Mouse (Mus musculus) embryonic stem cell, embryonic (primary cell): ENCODE data around the gene Ryr2.
"Not testable (repeated sequence)": the region's sequence is repeated elsewhere in the genome, so short reads cannot be mapped to it uniquely, and the experiment has no call there.

ENCODE experiments used
- CTCF ChIA-PET, 4 experiments: fragments of 300-600 bp in 2 of 4; fragments of 350-600 bp in 2 of 4; sonication (Branson Sonifier 250); formaldehyde crosslinking; loops; one replicate each; lab custom pipeline; 2022; ENCODE audit warnings: inconsistent platforms in 2 of 4; lab: Charles Lee
- POLR2A ChIA-PET, 4 experiments: fragments of 300-600 bp in 2 of 4; fragments of 350-600 bp in 2 of 4; sonication (Branson Sonifier 250); formaldehyde crosslinking; loops; one replicate each; lab custom pipeline; 2022; ENCODE audit warnings: antibody characterized with exemption in 4 of 4, inconsistent platforms in 1 of 4; lab: Charles Lee

Ryr2 gene

GRCm38 (mm10) chr13:11999851-12000250 is 106.9 kb downstream of the Ryr2 start:
- CTCF ChIA-PET, result no interaction called here
- POLR2A ChIA-PET, result no interaction called here

GRCm38 (mm10) chr13:11997366-11997765 is 109.4 kb downstream of the Ryr2 start:
- CTCF ChIA-PET, result no interaction called here

GRCm38 (mm10) chr13:11987556-11987955 is 119.2 kb downstream of the Ryr2 start:
- POLR2A ChIA-PET, result interaction anchor here in 1 of 4 experiments (1.3 to 1.4 kb wide), 2 partner anchors 10 to 54 kb away, joined by 3 to 5 read pairs; no protein-coding TSS in a partner anchor

More at GRCm38 (mm10) chr13:11997366-11997765, 109.4 kb downstream of the Ryr2 start:
- POLR2A ChIA-PET, result no interaction called here

GRCm38 (mm10) chr13:11985056-11985455 is 121.7 kb downstream of the Ryr2 start:
- ChIA-PET POLR2A (no interaction called here), CTCF (no interaction called here)

More at GRCm38 (mm10) chr13:11987556-11987955, 119.2 kb downstream of the Ryr2 start:
- CTCF ChIA-PET, result no interaction called here

GRCm38 (mm10) chr13:11978997-11979396 is 127.7 kb downstream of the Ryr2 start:
- CTCF ChIA-PET, result no interaction called here
- POLR2A ChIA-PET, result interaction anchor here in 1 of 4 experiments (1.1 kb wide), 1 partner anchor 46 kb away, joined by 7 read pairs; no protein-coding TSS in a partner anchor

- POLR2A ChIA-PET, result interaction anchor here in 1 of 4 experiments (1.1 to 1.5 kb wide), 2 partner anchors 9 to 45 kb away, joined by 5 to 7 read pairs; no protein-coding TSS in a partner anchor
- CTCF ChIA-PET, result no interaction called here
Observed at GRCm38 (mm10) chr13:11978359-11978758, 128.4 kb downstream of the Ryr2 start.

GRCm38 (mm10) chr13:11977606-11978005 is 129.1 kb downstream of the Ryr2 start:
- CTCF ChIA-PET, result no interaction called here
- POLR2A ChIA-PET, result interaction anchor here in 2 of 4 experiments (0.6 to 1.5 kb wide), 4 partner anchors 10 to 533 kb away, joined by 3 to 5 read pairs (median 4); no protein-coding TSS in a partner anchor

- POLR2A ChIA-PET, result no interaction called here
- CTCF ChIA-PET, result no interaction called here
Observed at GRCm38 (mm10) chr13:11964391-11964790, 142.4 kb downstream of the Ryr2 start.

- ChIA-PET CTCF (interaction anchor here in 2 of 4 experiments (0.6 to 1.3 kb wide), 3 partner anchors 15 to 128 kb away, joined by 3 to 6 read pairs (median 3); no protein-coding TSS in a partner anchor), POLR2A (no interaction called here)
Observed at GRCm38 (mm10) chr13:11959488-11960174, 147.1 kb downstream of the Ryr2 start.

- ChIA-PET POLR2A (no interaction called here), CTCF (interaction anchor here in 1 of 4 experiments (1.1 to 1.3 kb wide), 2 partner anchors 99 to 128 kb away, joined by 3 read pairs; no protein-coding TSS in a partner anchor)
Observed at GRCm38 (mm10) chr13:11958854-11959253, 147.9 kb downstream of the Ryr2 start.

- POLR2A ChIA-PET, result interaction anchor here in 1 of 4 experiments (1.0 kb wide), 1 partner anchor 25 kb away, joined by 4 read pairs; no protein-coding TSS in a partner anchor
- CTCF ChIA-PET, result no interaction called here
Observed at GRCm38 (mm10) chr13:11958271-11958670, 148.5 kb downstream of the Ryr2 start.

GRCm38 (mm10) chr13:11951951-11952350 is 154.8 kb downstream of the Ryr2 start:
- ChIA-PET CTCF (no interaction called here), POLR2A (interaction anchor here in 1 of 4 experiments (1.0 kb wide), 1 partner anchor 17 kb away, joined by 3 read pairs; no protein-coding TSS in a partner anchor)

- CTCF ChIA-PET, result no interaction called here
- POLR2A ChIA-PET, result interaction anchor here in 1 of 4 experiments (0.8 to 1.6 kb wide), 2 partner anchors 112 to 285 kb away, joined by 3 to 4 read pairs; no protein-coding TSS in a partner anchor
Observed at GRCm38 (mm10) chr13:11945740-11946139, 161.0 kb downstream of the Ryr2 start.

- ChIA-PET CTCF (no interaction called here), POLR2A (interaction anchor here in 1 of 4 experiments (0.9 to 1.2 kb wide), 2 partner anchors 8 to 12 kb away, joined by 3 to 5 read pairs; no protein-coding TSS in a partner anchor)
Observed at GRCm38 (mm10) chr13:11941724-11942123, 165.0 kb downstream of the Ryr2 start.

- POLR2A ChIA-PET, result interaction anchor here (0.8 to 2.0 kb wide), 12 partner anchors 9 to 460 kb away, joined by 3 to 6 read pairs (median 3); partner anchors contain the start of genes Heatr1 (in 2 of the 4) and Ryr2 (in 1 of the 4)
Observed at GRCm38 (mm10) chr13:11934297-11935060, 172.3 kb downstream of the Ryr2 start.

GRCm38 (mm10) chr13:11933334-11933733 is 173.4 kb downstream of the Ryr2 start:
- POLR2A ChIA-PET, result interaction anchor here in 3 of 4 experiments (0.5 to 2.0 kb wide), 22 partner anchors 8 to 462 kb away, joined by 3 to 7 read pairs (median 3); partner anchors contain the start of genes Heatr1 (in 2 of the 3) and Ryr2 (in 1 of the 3)
- CTCF ChIA-PET, result no interaction called here

More at GRCm38 (mm10) chr13:11934297-11935060, 172.3 kb downstream of the Ryr2 start:
- CTCF ChIA-PET, result not testable (repeated sequence)

- POLR2A ChIA-PET, result interaction anchor here in 1 of 4 experiments (1.3 to 1.7 kb wide), 2 partner anchors 8 to 13 kb away, joined by 3 to 5 read pairs; no protein-coding TSS in a partner anchor
- CTCF ChIA-PET, result interaction anchor here in 2 of 4 experiments (0.6 to 1.4 kb wide), 3 partner anchors 64 to 103 kb away, joined by 3 to 4 read pairs (median 3); no protein-coding TSS in a partner anchor
Observed at GRCm38 (mm10) chr13:11928709-11929108, 178.0 kb downstream of the Ryr2 start.

GRCm38 (mm10) chr13:11927727-11928126 is 179.0 kb downstream of the Ryr2 start:
- POLR2A ChIA-PET, result interaction anchor here in 1 of 4 experiments (3.4 kb wide), 1 partner anchor 16 kb away, joined by 14 read pairs; no protein-coding TSS in a partner anchor

More at GRCm38 (mm10) chr13:11927727-11928126, 179.0 kb downstream of the Ryr2 start:
- CTCF ChIA-PET, result interaction anchor here (0.6 to 1.2 kb wide), 9 partner anchors 9 to 179 kb away, joined by 3 to 6 read pairs (median 4); partner anchors contain the start of gene Ryr2 (in 1 of the 4)
